Mouse (Mus musculus): Measurements from ENCODE around the gene Ly86. TPM values are rescaled to one million over a fixed set of nuclear protein-coding genes. Genes with fewer than 3 reads are reported as not detected.

The Ly86 gene
- total and polyA plus RNA-seq, 3 experiments = 172 to 427 (median 290) TPM

GRCm38 (mm10) chr13:37353868-37354267 lies 8.9 kb downstream of the Ly86 start:
- Histone ChIP-seq H3K36me3 (replicated peaks in 1 of 2; ENCODE audit: control insufficient read depth in 1 of 2, insufficient read depth in 1 of 2, low read length in 1 of 2) (peaks cover 14 to 82% of the 10 kb centered on the region in 2 experiments), H3K27me3 (replicated peaks) (no peaks in the 10 kb centered on the region), H3K27ac (ENCODE audit: insufficient read depth, low read depth) (no peak overlapping the region), H3K4me2 (ENCODE audit: insufficient read depth, low read depth, poor library complexity, severe bottlenecking) (no peak overlapping the region), H3K4me3 (replicated peaks in 1 of 3; ENCODE audit: low read depth in 2 of 3, low read length in 2 of 3, poor library complexity in 1 of 3) (no peak overlapping the region), H3K4me1 (ENCODE audit: control insufficient read depth in 1 of 2, insufficient read depth in 2 of 2) (peaks cover 10 to 80% of the 10 kb centered on the region in 2 experiments), H3K9me3 (replicated peaks; ENCODE audit: low read length) (peaks cover 13% of the 10 kb centered on the region), H3K9ac (ENCODE audit: insufficient read depth, low read depth) (no peak overlapping the region), H3K79me2 (replicated peaks; ENCODE audit: control insufficient read depth, extremely low read depth, insufficient read depth, poor library complexity, severe bottlenecking) (peaks cover 26% of the 10 kb centered on the region)
- no peak for TF ChIP-seq POLR2AphosphoS2 (IDR thresholded peaks at IDR 0.05; ENCODE audit: low read depth, low read length)
- no peak for TF ChIP-seq CTCF (conservative IDR thresholded peaks at IDR 0.05 in 1 of 2, IDR thresholded peaks at IDR 0.05 in 1 of 2; ENCODE audit: low read depth in 2 of 2, low read length in 2 of 2)
- TF ChIP-seq SMC3 (IDR thresholded peaks at IDR 0.05; ENCODE audit: low read depth, low read length) = no peak
- TF ChIP-seq CHD2 (IDR thresholded peaks at IDR 0.05; ENCODE audit: low read length) = no peak
- TF ChIP-seq JUN (IDR thresholded peaks at IDR 0.05; ENCODE audit: insufficient read depth, low read depth, low read length) = no peak
- TF ChIP-seq ZMIZ1 (IDR thresholded peaks at IDR 0.05; ENCODE audit: low read depth, low read length) = no peak
- no peak for TF ChIP-seq USF2 (conservative IDR thresholded peaks at IDR 0.05; ENCODE audit: low read depth, low read length)
- TF ChIP-seq MXI1 (IDR thresholded peaks at IDR 0.05; ENCODE audit: low read depth, low read length) = no peak
- no peak for TF ChIP-seq MYC (IDR thresholded peaks at IDR 0.05; ENCODE audit: low read depth, low read length)
- TF ChIP-seq HCFC1 (IDR thresholded peaks at IDR 0.05; ENCODE audit: low read depth, low read length) = no peak
- dilution Hi-C loops (cut with MboI; ENCODE audit: extremely low pct_ligation_motif_present, extremely low pct_unique_long_range_greater_than_20kb, low sequenced_read_pairs) = no loop called here
- in situ Hi-C loops (cut with MboI; ENCODE audit: low pct_ligation_motif_present, low pct_unique_long_range_greater_than_20kb, low sequenced_read_pairs) = no loop called here
- no peak for DNase-seq (ENCODE audit: extremely low read depth)

GRCm38 (mm10) chr13:37354432-37354831 lies 9.4 kb downstream of the Ly86 start:
- Histone ChIP-seq H3K4me3 (replicated peaks in 1 of 3; ENCODE audit: low read depth in 2 of 3, low read length in 2 of 3, poor library complexity in 1 of 3) (no peak overlapping the region), H3K9me3 (replicated peaks; ENCODE audit: low read length) (peaks cover 13% of the 10 kb centered on the region), H3K9ac (ENCODE audit: insufficient read depth, low read depth) (no peak overlapping the region), H3K36me3 (replicated peaks in 1 of 2; ENCODE audit: control insufficient read depth in 1 of 2, insufficient read depth in 1 of 2, low read length in 1 of 2) (peaks cover 14 to 82% of the 10 kb centered on the region in 2 experiments), H3K79me2 (replicated peaks; ENCODE audit: control insufficient read depth, extremely low read depth, insufficient read depth, poor library complexity, severe bottlenecking) (peaks cover 20% of the 10 kb centered on the region), H3K27ac (ENCODE audit: insufficient read depth, low read depth) (no peak overlapping the region), H3K4me1 (ENCODE audit: control insufficient read depth in 1 of 2, insufficient read depth in 2 of 2) (peaks cover 10 to 79% of the 10 kb centered on the region in 2 experiments), H3K27me3 (replicated peaks) (no peaks in the 10 kb centered on the region), H3K4me2 (ENCODE audit: insufficient read depth, low read depth, poor library complexity, severe bottlenecking) (no peak overlapping the region)
- in situ Hi-C loops (cut with MboI; ENCODE audit: low pct_ligation_motif_present, low pct_unique_long_range_greater_than_20kb, low sequenced_read_pairs) = no loop called here
- no peak for TF ChIP-seq E2F4 (IDR thresholded peaks at IDR 0.05; ENCODE audit: insufficient replicate concordance, low read depth, low read length)
- no peak for TF ChIP-seq UBTF (IDR thresholded peaks at IDR 0.05; ENCODE audit: low read depth, low read length)
- no peak for TF ChIP-seq MAZ (IDR thresholded peaks at IDR 0.05; ENCODE audit: low read depth, low read length)
- no peak for TF ChIP-seq NRF1 (IDR thresholded peaks at IDR 0.05; ENCODE audit: low read depth, low read length)
- no peak for TF ChIP-seq USF2 (conservative IDR thresholded peaks at IDR 0.05; ENCODE audit: low read depth, low read length)
- TF ChIP-seq MAFK (IDR thresholded peaks at IDR 0.05; ENCODE audit: insufficient replicate concordance, low read length) = no peak
- TF ChIP-seq PAX5 (IDR thresholded peaks at IDR 0.05; ENCODE audit: low read length) = no peak
- no peak for TF ChIP-seq BHLHE40 (IDR thresholded peaks at IDR 0.05; ENCODE audit: low read depth, low read length)
- TF ChIP-seq KAT2A (IDR thresholded peaks at IDR 0.05; ENCODE audit: insufficient replicate concordance, low read length) = no peak
- TF ChIP-seq ZMIZ1 (IDR thresholded peaks at IDR 0.05; ENCODE audit: low read depth, low read length) = no peak
- TF ChIP-seq MEF2A (IDR thresholded peaks at IDR 0.05; ENCODE audit: borderline replicate concordance, low read depth, low read length) = no peak
- TF ChIP-seq MXI1 (IDR thresholded peaks at IDR 0.05; ENCODE audit: low read depth, low read length) = no peak
- no peak for DNase-seq (ENCODE audit: extremely low read depth)
- dilution Hi-C loops (cut with MboI; ENCODE audit: extremely low pct_ligation_motif_present, extremely low pct_unique_long_range_greater_than_20kb, low sequenced_read_pairs) = no loop called here
